Mouse (Mus musculus) midbrain, embryonic 15.5 days (tissue): ENCODE data around the gene Cd19. TPM values are rescaled to one million over a fixed set of nuclear protein-coding genes. Genes with fewer than 3 reads are reported as not detected.

Source experiments
- ATAC-seq: fragments of 200-750 bp; cut with Nextera tagmentation; replicated peaks from 2 replicates; pipeline ENCODE4 v1.8.0; 2017; ENCODE audit warnings: moderate TSS enrichment
- H3K27ac ChIP-seq: fragments of 300-500 bp; sonication (generic); 2 replicates; pipeline ENCODE4 v1.5.1; 2015; ENCODE audit warnings: mild to moderate bottlenecking, inconsistent platforms
- H3K27me3 ChIP-seq: fragments of 300-500 bp; sonication (generic); replicated peaks from 2 replicates; pipeline ENCODE4 v1.6.1; 2015; ENCODE audit warnings: inconsistent platforms
- H3K36me3 ChIP-seq: fragments of 300-500 bp; sonication (generic); replicated peaks from 2 replicates; pipeline ENCODE4 v1.6.1; 2015; ENCODE audit warnings: inconsistent platforms
- H3K4me1 ChIP-seq: fragments of 300-500 bp; sonication (generic); 2 replicates; pipeline ENCODE4 v1.6.1; 2015; ENCODE audit warnings: inconsistent platforms
- H3K4me2 ChIP-seq: fragments of 300-500 bp; sonication (generic); 2 replicates; pipeline ENCODE4 v1.6.1; 2015; ENCODE audit warnings: inconsistent platforms, mild to moderate bottlenecking, moderate library complexity
- H3K4me3 ChIP-seq: fragments of 300-500 bp; sonication (generic); 2 replicates; pipeline ENCODE4 v1.5.1; 2015; ENCODE audit warnings: mild to moderate bottlenecking, inconsistent platforms
- H3K9ac ChIP-seq: fragments of 300-500 bp; sonication (generic); 2 replicates; pipeline ENCODE4 v1.6.1; 2015; ENCODE audit warnings: mild to moderate bottlenecking, inconsistent platforms
- H3K9me3 ChIP-seq: fragments of 300-500 bp; sonication (generic); 2 replicates; pipeline ENCODE4 v1.6.1; 2016; ENCODE audit warnings: inconsistent platforms
- WGBS: fragments of 180-500 bp; shearing (Covaris S2); methylation state at CpG from one replicate; pipeline ENCODE4 v1.1.7; 2015; ENCODE audit warnings: mixed read lengths; 5-methylcytosine and 5-hydroxymethylcytosine counted together
- microRNA-seq: library from miRNA; unstranded; fragments of <30 nt; microRNA quantifications from one replicate; pipeline ENCODE4, GENCODE M21; 2016
- polyA plus RNA-seq: library from polyadenylated mRNA; unstranded; fragments of >200 nt; fragmentation: Nextera tagmentation; extraction: Ambion mirVana; gene quantifications from 2 replicates; pipeline ENCODE4 v1.2.1, GENCODE M21; 2015

Gene Cd19
- polyA plus RNA-seq, 1 experiment from 2014 or later: not detected

- no peak overlapping the region for H3K27ac ChIP-seq
- H3K27me3 ChIP-seq: no peaks in the 10 kb centered on the region
- H3K36me3 ChIP-seq: peaks cover 18% of the 10 kb centered on the region
- H3K9me3 ChIP-seq: no peaks in the 10 kb centered on the region
- H3K4me2 ChIP-seq: no peak overlapping the region
- ATAC-seq: no peak
- no peak overlapping the region for H3K9ac ChIP-seq
- no peak overlapping the region for H3K4me3 ChIP-seq
- peaks cover 21% of the 10 kb centered on the region for H3K4me1 ChIP-seq
- WGBS: 89% methylated on average over 9 of the region's 9 CpGs
Measured at GRCm38 (mm10) chr7:126373007-126373406, 41.7 kb downstream of the Cd19 start.

- Histone ChIP-seq H3K4me1 (no peaks in the 10 kb centered on the region), H3K27ac (no peak within 1 kb of the TSS), H3K27me3 (no peaks in the 10 kb centered on the region), H3K9me3 (no peaks in the 10 kb centered on the region), H3K4me2 (no peak within 1 kb of the TSS), H3K9ac (no peak within 1 kb of the TSS), H3K4me3 (no peak within 1 kb of the TSS), H3K36me3 (peaks cover 18% of the 10 kb centered on the region)
- no peak for ATAC-seq
- 87% methylated on average over 13 of the region's 13 CpGs for WGBS
Measured at GRCm38 (mm10) chr7:126369393-126369792, 45.3 kb downstream of the Cd19 start, which contains the start of gene Lat. TSS of gene Lat (minus strand) at chr7:126369570.

- Histone ChIP-seq H3K4me1 (no peaks in the 10 kb centered on the region), H3K27ac (no peak overlapping the region), H3K4me2 (no peak overlapping the region), H3K9ac (no peak overlapping the region), H3K9me3 (no peaks in the 10 kb centered on the region), H3K27me3 (no peaks in the 10 kb centered on the region), H3K36me3 (peaks cover 18% of the 10 kb centered on the region), H3K4me3 (no peak overlapping the region)
- no peak for ATAC-seq
- 87% methylated on average over 8 of the region's 8 CpGs for WGBS
Measured at GRCm38 (mm10) chr7:126368367-126368766, 46.3 kb downstream of the Cd19 start.

GRCm38 (mm10) chr7:126367636-126368035, 47.1 kb downstream of the Cd19 start:
- no peak overlapping the region for H3K4me3 ChIP-seq
- no peak overlapping the region for H3K4me2 ChIP-seq
- peaks cover 15% of the 10 kb centered on the region for H3K36me3 ChIP-seq
- no peaks in the 10 kb centered on the region for H3K27me3 ChIP-seq
- H3K27ac ChIP-seq: no peak overlapping the region
- no peak overlapping the region for H3K9ac ChIP-seq
- WGBS: 88% methylated on average over 10 of the region's 10 CpGs
- ATAC-seq: no peak
- H3K9me3 ChIP-seq: no peaks in the 10 kb centered on the region
- H3K4me1 ChIP-seq: no peaks in the 10 kb centered on the region

- Histone ChIP-seq H3K36me3 (no peaks in the 10 kb centered on the region), H3K4me2 (no peak overlapping the region), H3K27ac (no peak overlapping the region), H3K9me3 (no peaks in the 10 kb centered on the region), H3K27me3 (no peaks in the 10 kb centered on the region), H3K4me3 (no peak overlapping the region), H3K9ac (no peak overlapping the region), H3K4me1 (no peaks in the 10 kb centered on the region)
- 82% methylated on average over 6 of the region's 6 CpGs for WGBS
- no peak for ATAC-seq
Measured at GRCm38 (mm10) chr7:126363038-126363437, 51.7 kb downstream of the Cd19 start.

- WGBS: 75% methylated on average over 13 of the region's 13 CpGs
- H3K36me3 ChIP-seq: no peaks in the 10 kb centered on the region
Measured at GRCm38 (mm10) chr7:126359049-126359448, 55.6 kb downstream of the Cd19 start.

More at GRCm38 (mm10) chr7:126359049-126359448, 55.6 kb downstream of the Cd19 start:
- Histone ChIP-seq H3K4me3 (no peak overlapping the region), H3K4me1 (peaks cover 4% of the 10 kb centered on the region; the same call in 1 of the 2 replicates), H3K9ac (no peak overlapping the region), H3K9me3 (no peaks in the 10 kb centered on the region), H3K27ac (no peak overlapping the region), H3K27me3 (no peaks in the 10 kb centered on the region), H3K4me2 (no peak overlapping the region)
- no peak for ATAC-seq

Small RNA genes within 50 kb of the gene (microRNA-seq; reads per million reads assigned to microRNA genes)
- gene Mir7058: not detected

Other genes with a start within 250 kb of the Cd19 start
- gene Xpo6, start 214.4 kb downstream of the Cd19 start, polyA plus RNA-seq: 55.7 and 55.9 TPM in 2 replicates
- gene Sbk1, start 142.3 kb downstream of the Cd19 start, polyA plus RNA-seq: 333 and 359 TPM in 2 replicates
- gene Lat, start 45.3 kb downstream of the Cd19 start, polyA plus RNA-seq: 1.1 and 1.4 TPM in 2 replicates
- 95.4 and 96.0 TPM in 2 replicates for gene Spns1, start 37.4 kb downstream of the Cd19 start, polyA plus RNA-seq
- gene Nfatc2ip, start 18.2 kb downstream of the Cd19 start, polyA plus RNA-seq: 2.2 and 2.6 TPM in 2 replicates
- gene Rabep2, start 13.9 kb upstream of the Cd19 start, polyA plus RNA-seq: 26.0 and 28.7 TPM in 2 replicates
- 0.34 and 0.58 TPM in 2 replicates for gene Atp2a1, start 48.2 kb upstream of the Cd19 start, polyA plus RNA-seq
- 84.3 and 87.0 TPM in 2 replicates for gene Sh2b1, start 60.5 kb upstream of the Cd19 start, polyA plus RNA-seq
- gene Tufm, start 72.5 kb upstream of the Cd19 start, polyA plus RNA-seq: 133 and 137 TPM in 2 replicates
- 75.9 and 83.6 TPM in 2 replicates for gene Atxn2l, start 88.5 kb upstream of the Cd19 start, polyA plus RNA-seq
- 173 and 186 TPM in 2 replicates for gene Eif3c, start 151.5 kb upstream of the Cd19 start, polyA plus RNA-seq
- gene Apobr, start 170.1 kb upstream of the Cd19 start, polyA plus RNA-seq: 0.32 and 0.38 TPM in 2 replicates
- 34.1 and 35.6 TPM in 2 replicates for gene Cln3, start 170.9 kb upstream of the Cd19 start, polyA plus RNA-seq
- gene Il27, start 180.1 kb upstream of the Cd19 start, polyA plus RNA-seq: not detected in 2 replicates
- 11.5 and 13.0 TPM in 2 replicates for gene Nupr1, start 216.0 kb upstream of the Cd19 start, polyA plus RNA-seq
- 62.3 and 72.4 TPM in 2 replicates for gene Sgf29, start 234.4 kb upstream of the Cd19 start, polyA plus RNA-seq